Mouse (Mus musculus): ENCODE data around the gene Sox18.
A peak's percentile ranks its signal among the peaks of the same experiment; 100 is the strongest.

The Sox18 gene

GRCm38 (mm10) chr2:181680716-181681117, 9.3 kb upstream of the Sox18 start:
- DNase-seq (ENCODE audit: low spot score in 2 of 2) = peak in 1 of 2 experiments; percentile 52

- peak; percentile 71 to 78 for DNase-seq (ENCODE audit: low spot score in 2 of 2)
These were observed 8.7 kb upstream of the Sox18 start, which contains the start of gene Tcea2 for GRCm38 (mm10) chr2:181679951-181680715. Gene Tcea2 (plus strand): TSS chr2:181680310.

- DNase-seq (ENCODE audit: low spot score in 2 of 2) = peak; percentile 78 to 86
These were observed 7.3 kb upstream of the Sox18 start for GRCm38 (mm10) chr2:181678780-181679179.

GRCm38 (mm10) chr2:181677755-181678098, 6.3 kb upstream of the Sox18 start:
- DNase-seq (ENCODE audit: low spot score in 2 of 2) = no peak

- no peak for DNase-seq (ENCODE audit: low spot score in 2 of 2)
These were observed 5.8 kb upstream of the Sox18 start for GRCm38 (mm10) chr2:181677096-181677754.

- DNase-seq (ENCODE audit: low spot score in 2 of 2) = no peak
These were observed 5.0 kb upstream of the Sox18 start for GRCm38 (mm10) chr2:181676424-181676823.

- no peak for DNase-seq (ENCODE audit: low spot score in 2 of 2)
These were observed 4.0 kb upstream of the Sox18 start for GRCm38 (mm10) chr2:181675454-181675853.

GRCm38 (mm10) chr2:181674934-181675333, 3.5 kb upstream of the Sox18 start:
- DNase-seq (ENCODE audit: low spot score in 2 of 2) = no peak

- DNase-seq (ENCODE audit: low spot score in 2 of 2) = no peak
These were observed 2.1 kb upstream of the Sox18 start for GRCm38 (mm10) chr2:181673501-181673900.

GRCm38 (mm10) chr2:181671984-181672383, 544 bp upstream of the Sox18 start:
- DNase-seq (ENCODE audit: low spot score in 2 of 2) = no peak

- DNase-seq (ENCODE audit: low spot score in 2 of 2) = no peak
These were observed 528 bp downstream of the Sox18 start for GRCm38 (mm10) chr2:181670913-181671311.

GRCm38 (mm10) chr2:181670285-181670912, 1.0 kb downstream of the Sox18 start:
- no peak for DNase-seq (ENCODE audit: low spot score in 2 of 2)

- no peak for DNase-seq (ENCODE audit: low spot score in 2 of 2)
These were observed 8.2 kb downstream of the Sox18 start for GRCm38 (mm10) chr2:181663298-181663630.

GRCm38 (mm10) chr2:181662620-181663297, 8.7 kb downstream of the Sox18 start:
- no peak for DNase-seq (ENCODE audit: low spot score in 2 of 2)

GRCm38 (mm10) chr2:181659609-181660055, 11.8 kb downstream of the Sox18 start:
- peak; percentile 77 to 85 for DNase-seq (ENCODE audit: low spot score in 2 of 2)

- peak; percentile 59 to 77 for DNase-seq (ENCODE audit: low spot score in 2 of 2)
These were observed 12.4 kb downstream of the Sox18 start for GRCm38 (mm10) chr2:181658930-181659555.

GRCm38 (mm10) chr2:181658528-181658927, 12.9 kb downstream of the Sox18 start:
- no peak for DNase-seq (ENCODE audit: low spot score in 2 of 2)

- DNase-seq (ENCODE audit: low spot score in 2 of 2) = no peak
These were observed 14.0 kb downstream of the Sox18 start for GRCm38 (mm10) chr2:181657441-181657840.

- DNase-seq (ENCODE audit: low spot score in 2 of 2) = no peak
These were observed 14.7 kb downstream of the Sox18 start, which contains the start of gene Gm29797 for GRCm38 (mm10) chr2:181656734-181657133. Gene Gm29797 (plus strand): TSS chr2:181657034.

- DNase-seq (ENCODE audit: low spot score in 2 of 2) = no peak
These were observed 17.9 kb downstream of the Sox18 start for GRCm38 (mm10) chr2:181653523-181653922.

- no peak for DNase-seq (ENCODE audit: low spot score in 2 of 2)
These were observed 18.4 kb downstream of the Sox18 start for GRCm38 (mm10) chr2:181653065-181653464.

- DNase-seq (ENCODE audit: low spot score in 2 of 2) = no peak
These were observed 22.5 kb downstream of the Sox18 start for GRCm38 (mm10) chr2:181648926-181649325.
